Mouse (Mus musculus) limb, embryonic 14.5 days (tissue): ENCODE data around the gene Rpusd3. TPM values are rescaled to one million over a fixed set of nuclear protein-coding genes. Genes with fewer than 3 reads are reported as not detected.

Source experiments
- ATAC-seq: fragments of 200-750 bp; cut with Nextera tagmentation; 2 replicates; pipeline ENCODE4 v1.8.0; 2017; ENCODE audit warnings: low read depth, moderate number of reproducible peaks, moderate TSS enrichment; ENCODE audit not compliant: low FRiP score
- DNase-seq: peaks from one replicate; pipeline ENCODE4 v3.0.0-alpha.2; 2015; ENCODE audit warnings: low spot score
- H3K27ac ChIP-seq: fragments of 300-500 bp; sonication (generic); replicated peaks from 2 replicates; pipeline ENCODE4 v1.5.1; 2014; ENCODE audit warnings: low read depth, mild to moderate bottlenecking, low read length, moderate library complexity, mixed read lengths
- H3K27me3 ChIP-seq: fragments of 300-500 bp; sonication (generic); 2 replicates; pipeline ENCODE4 v1.6.1; 2014; ENCODE audit warnings: low read length, mixed read lengths; ENCODE audit not compliant: control insufficient read depth, insufficient read depth
- H3K36me3 ChIP-seq: fragments of 300-500 bp; sonication (generic); 2 replicates; pipeline ENCODE4 v1.6.1; 2014; ENCODE audit warnings: mild to moderate bottlenecking, low read length, moderate library complexity, mixed read lengths; ENCODE audit not compliant: control insufficient read depth, insufficient read depth
- H3K4me1 ChIP-seq: fragments of 300-500 bp; sonication (generic); 2 replicates; pipeline ENCODE4 v1.6.1; 2014; ENCODE audit warnings: antibody characterized with exemption, low read length, mixed read lengths; ENCODE audit not compliant: control insufficient read depth, insufficient read depth
- H3K4me2 ChIP-seq: fragments of 300-500 bp; sonication (generic); replicated peaks from 2 replicates; pipeline ENCODE4 v1.6.1; 2014; ENCODE audit warnings: low read depth, mild to moderate bottlenecking, low read length, moderate library complexity; ENCODE audit not compliant: severe bottlenecking
- H3K4me3 ChIP-seq: fragments of 300-500 bp; sonication (generic); replicated peaks from 2 replicates; pipeline ENCODE4 v1.5.1; 2014; ENCODE audit warnings: low read length
- H3K9ac ChIP-seq: fragments of 300-500 bp; sonication (generic); 2 replicates; pipeline ENCODE4 v1.6.1; 2014; ENCODE audit warnings: mild to moderate bottlenecking, low read depth, low read length, moderate library complexity; ENCODE audit not compliant: severe bottlenecking
- H3K9me3 ChIP-seq: fragments of 300-500 bp; sonication (generic); 2 replicates; pipeline ENCODE4 v1.6.1; 2016; ENCODE audit warnings: low read length; ENCODE audit not compliant: control insufficient read depth
- POLR2A ChIP-seq: fragments of 200-500 bp; IDR thresholded peaks from 2 replicates; pipeline ENCODE4 v1.8.0; 2012; ENCODE audit warnings: inconsistent platforms, mild to moderate bottlenecking, moderate library complexity, borderline replicate concordance; ENCODE audit not compliant: insufficient read depth, insufficient read length; ENCODE audit errors: extremely low read depth
- WGBS: fragments of 180-500 bp; shearing (Covaris S2); extraction: QIAGEN DNeasy Blood & Tissue Kit; methylation state at CpG from one replicate; pipeline ENCODE4 v1.1.7; 2014; 5-methylcytosine and 5-hydroxymethylcytosine counted together
- polyA plus RNA-seq, 2 experiments: library from polyadenylated mRNA; depleted of rRNA in 1 of 2; stranded (reverse) in 1 of 2; unstranded in 1 of 2; fragments of >200 nt; fragmentation: Nextera tagmentation in 1 of 2; extraction: Ambion mirVana in 1 of 2; gene quantifications; 2 replicates each; pipeline versions ENCODE4 v1.2.1 to v1.2.3; 2012 to 2014

The Rpusd3 gene
- polyA plus RNA-seq, 2 experiments, result 25.1 to 38.9 TPM

DNA sequence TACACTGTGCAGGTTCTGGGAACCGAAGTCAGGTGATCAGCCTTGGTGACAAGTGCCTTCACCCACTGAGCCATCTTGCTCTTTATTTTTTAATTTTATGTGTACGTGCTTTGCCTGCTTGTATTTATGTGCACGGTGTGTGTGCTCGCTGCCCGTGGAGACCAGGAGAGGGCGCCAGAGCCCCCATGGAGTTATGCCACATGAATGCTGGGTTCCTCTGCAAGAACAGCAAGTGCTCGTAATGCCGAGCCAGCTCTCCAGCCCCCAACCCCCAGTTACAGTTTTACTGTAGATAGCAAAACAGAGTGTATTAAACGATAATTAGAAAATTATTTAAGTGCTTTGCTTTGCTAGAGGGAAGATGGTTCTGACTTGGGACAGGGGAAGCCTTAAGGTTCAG is 12.5 kb downstream of the Rpusd3 start:
- H3K9ac ChIP-seq, result no peak overlapping the region
- no peak overlapping the region for H3K4me2 ChIP-seq
- no peaks in the 10 kb centered on the region for H3K27me3 ChIP-seq
- WGBS, result 79% methylated on average over 9 of the region's 9 CpGs
- no peaks in the 10 kb centered on the region for H3K9me3 ChIP-seq
- no peaks in the 10 kb centered on the region for H3K4me1 ChIP-seq
- DNase-seq (no peak), ATAC-seq (no peak)
- 0 out of 2 replicates have a peak, but pooled peaks cover 7% of the 10 kb centered on the region for H3K36me3 ChIP-seq
- H3K27ac ChIP-seq, result no peak overlapping the region
- TF ChIP-seq POLR2A, result no peak
- H3K4me3 ChIP-seq, result no peak overlapping the region

DNA sequence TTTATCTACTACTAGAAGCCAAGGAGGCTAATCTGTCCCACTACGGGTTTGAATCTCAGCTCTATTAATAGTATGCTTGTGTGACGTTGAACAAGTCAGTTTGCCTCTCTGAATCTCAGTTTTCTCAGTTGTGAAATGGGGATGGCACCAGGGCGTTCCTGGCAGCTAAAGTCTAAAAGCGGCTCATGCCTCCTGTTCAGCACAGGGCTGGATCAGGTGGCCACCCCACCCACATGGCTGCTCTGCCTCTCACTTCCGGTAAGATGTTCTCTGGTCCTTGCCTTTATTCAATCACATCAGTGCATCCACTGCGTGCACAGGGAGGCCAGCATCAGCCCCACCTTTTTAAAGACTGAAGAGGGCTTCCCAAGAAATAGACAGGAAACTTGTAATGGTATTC is 13.7 kb downstream of the Rpusd3 start:
- WGBS, result 83% methylated on average over 6 of the region's 6 CpGs
- ATAC-seq (no peak), DNase-seq (no peak)
- no peak overlapping the region for H3K27ac ChIP-seq
- H3K9me3 ChIP-seq, result no peaks in the 10 kb centered on the region
- H3K27me3 ChIP-seq, result no peaks in the 10 kb centered on the region
- TF ChIP-seq POLR2A, result no peak
- H3K9ac ChIP-seq, result no peak overlapping the region
- H3K4me2 ChIP-seq, result no peak overlapping the region
- H3K36me3 ChIP-seq, result 0 out of 2 replicates have a peak, but pooled peaks cover 7% of the 10 kb centered on the region
- H3K4me3 ChIP-seq, result no peak overlapping the region
- no peaks in the 10 kb centered on the region for H3K4me1 ChIP-seq

DNA sequence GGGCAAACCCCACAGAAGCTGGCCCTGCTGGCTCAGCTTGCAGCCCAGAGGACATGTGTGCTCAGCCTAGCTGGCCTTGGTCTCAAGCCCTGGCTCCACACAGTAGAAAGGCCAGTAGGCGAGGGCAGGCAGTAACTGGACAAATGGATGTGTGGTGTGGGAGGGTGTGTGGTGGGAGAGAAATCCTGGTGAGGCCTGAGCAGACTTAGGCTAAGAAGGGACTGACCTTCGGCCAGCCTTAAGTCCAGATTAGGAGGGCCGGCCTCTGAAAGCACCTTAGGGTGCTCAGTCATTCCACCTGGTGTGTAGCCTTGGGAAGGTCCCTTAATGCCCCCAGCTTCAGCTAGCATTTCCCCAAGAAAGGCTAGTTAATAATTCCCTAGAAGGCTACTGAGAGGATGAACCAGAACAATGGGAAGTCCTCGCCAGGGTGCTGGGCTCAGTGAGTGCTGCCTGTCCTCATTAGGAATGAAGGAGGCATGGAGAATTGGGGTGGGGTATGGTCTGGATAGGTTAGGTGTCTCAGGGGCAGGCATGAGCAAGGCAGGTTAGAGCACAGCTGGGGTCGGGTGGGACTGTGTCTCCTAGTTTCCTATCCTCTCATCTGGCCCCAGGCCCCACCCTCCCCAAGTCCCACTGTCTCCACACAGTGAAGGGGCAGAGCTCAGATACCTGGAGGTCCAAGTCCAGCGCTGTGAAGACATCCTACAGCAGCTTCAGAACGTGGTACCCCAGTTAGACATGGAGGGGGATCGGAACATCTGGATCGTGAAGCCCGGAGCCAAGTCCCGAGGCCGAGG is 14.3 kb downstream of the Rpusd3 start:
- no peak for DNase-seq

GRCm38 (mm10) chr6:113402094-113402493 is 17.0 kb downstream of the Rpusd3 start:
- H3K9ac ChIP-seq, result no peak overlapping the region
- no peak for TF ChIP-seq POLR2A
- no peak overlapping the region for H3K4me2 ChIP-seq
- H3K27me3 ChIP-seq, result no peaks in the 10 kb centered on the region
- ATAC-seq, result no peak
- no peak overlapping the region for H3K27ac ChIP-seq
- no peak overlapping the region for H3K4me3 ChIP-seq
- H3K4me1 ChIP-seq, result no peaks in the 10 kb centered on the region
- 94% methylated on average over 13 of the region's 13 CpGs for WGBS
- H3K36me3 ChIP-seq, result 0 out of 2 replicates have a peak, but pooled peaks cover 2% of the 10 kb centered on the region
- no peak for DNase-seq
- no peaks in the 10 kb centered on the region for H3K9me3 ChIP-seq

More for the DNA sequence above, 14.3 kb downstream of the Rpusd3 start:
- no peaks in the 10 kb centered on the region for H3K9me3 ChIP-seq
- no peaks in the 10 kb centered on the region for H3K27me3 ChIP-seq
- no peak for ATAC-seq
- no peak overlapping the region for H3K9ac ChIP-seq
- 0 out of 2 replicates have a peak, but pooled peaks cover 7% of the 10 kb centered on the region for H3K36me3 ChIP-seq
- H3K4me2 ChIP-seq, result no peak overlapping the region
- WGBS, result 82% methylated on average over 12 of the region's 12 CpGs
- no peaks in the 10 kb centered on the region for H3K4me1 ChIP-seq
- no peak overlapping the region for H3K4me3 ChIP-seq
- no peak for TF ChIP-seq POLR2A
- no peak overlapping the region for H3K27ac ChIP-seq

DNA sequence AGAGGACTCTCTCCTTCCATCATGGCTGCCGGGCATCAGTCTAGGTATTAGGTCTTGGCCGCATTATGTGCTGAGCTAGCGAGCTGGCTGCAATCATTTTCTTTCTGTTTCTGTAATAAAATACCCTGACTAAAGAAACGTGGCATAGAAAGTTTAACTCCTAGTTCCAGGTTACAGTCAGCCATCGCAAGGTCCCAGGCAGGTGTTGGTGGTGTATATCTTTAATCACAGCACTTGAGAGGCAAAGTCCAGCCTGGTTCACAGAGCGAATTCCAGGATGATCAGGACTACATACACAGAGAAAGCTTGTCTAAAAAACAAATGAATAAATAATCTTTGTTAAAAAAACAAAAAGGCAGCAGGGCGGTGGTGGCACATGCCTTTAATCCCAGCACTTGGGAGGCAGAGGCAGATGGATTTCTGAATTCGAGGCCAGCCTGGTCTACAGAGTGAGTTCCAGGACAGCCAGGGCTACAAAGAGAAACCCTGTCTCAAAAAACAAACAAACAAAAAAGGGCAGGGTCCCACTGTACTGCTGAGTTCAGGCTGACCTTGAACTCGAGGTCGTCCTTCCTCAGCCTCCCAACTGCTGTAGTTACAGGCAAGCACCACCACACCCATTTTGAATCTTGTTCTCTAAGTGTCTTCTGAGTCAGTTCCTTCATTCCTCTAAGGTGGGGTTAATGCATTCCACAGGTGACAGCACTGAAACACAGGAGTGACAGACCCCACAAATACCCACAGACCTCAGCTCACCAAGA is 22.7 kb downstream of the Rpusd3 start:
- no peak for ATAC-seq
- Histone ChIP-seq H3K36me3 (0 out of 2 replicates have a peak, but pooled peaks cover 7% of the 10 kb centered on the region), H3K4me1 (no peaks in the 10 kb centered on the region), H3K27me3 (no peaks in the 10 kb centered on the region), H3K9ac (no peak overlapping the region), H3K9me3 (no peaks in the 10 kb centered on the region), H3K4me3 (no peak overlapping the region), H3K4me2 (no peak overlapping the region), H3K27ac (no peak overlapping the region)
- no peak for DNase-seq
- 84% methylated on average over 10 of the region's 10 CpGs for WGBS
- TF ChIP-seq POLR2A, result no peak
